Comparison of ENCODE assay signal across 28 mouse cellular contexts in genomic region chr17:84431991-84432390, GRCm38 (mm10). TPM values are rescaled to one million over a fixed set of nuclear protein-coding genes. Genes with fewer than 3 reads are reported as not detected.
A peak's percentile ranks its signal among the peaks of the same experiment; 100 is the strongest.
DNase-seq lines count a peak whose midpoint lies in the region; ATAC-seq and TF ChIP-seq lines count a peak whose summit lies in the region.
"Had no signal": no experiment of that assay in that cellular context is flagged by ENCODE, and none has a peak within 500 bp of the region (broad histone marks: within the 10 kb centered on the region; RNA-seq: fewer than 3 reads in every experiment).

No protein-coding gene starts in this region.

- TF ChIP-seq EP300 in lung, postnatal 0 days (IDR thresholded peaks at IDR 0.05), result no peak
- TF ChIP-seq EP300 in stomach, postnatal 0 days (optimal IDR thresholded peaks at IDR 0.05), result no peak

- no peak overlapping the region for H3K4me2 ChIP-seq in intestine, postnatal 0 days (replicated peaks; ENCODE audit: low read depth)
- no peak overlapping the region for H3K4me2 ChIP-seq in intestine, embryonic 16.5 days (ENCODE audit: low read depth, low read length)
- no peak overlapping the region for H3K4me2 ChIP-seq in lung, postnatal 0 days (replicated peaks; ENCODE audit: low read depth, low read length)
- no peak overlapping the region for H3K4me2 ChIP-seq in stomach, postnatal 0 days (replicated peaks; ENCODE audit: low read depth)
- H3K4me2 ChIP-seq in midbrain, embryonic 15.5 days, result no peak overlapping the region
- H3K4me2 ChIP-seq: embryonic facial prominence, embryonic 13.5 days; forebrain, embryonic 12.5 days; forebrain, embryonic 15.5 days; heart, embryonic 13.5 days; hindbrain, embryonic 12.5 days; hindbrain, embryonic 15.5 days had no signal

- H3K4me1 ChIP-seq in intestine, postnatal 0 days (replicated peaks; ENCODE audit: control insufficient read depth, insufficient read depth, low read length), result no peaks in the 10 kb centered on the region
- no peaks in the 10 kb centered on the region for H3K4me1 ChIP-seq in intestine, embryonic 16.5 days (ENCODE audit: control insufficient read depth, insufficient read depth, low read length)
- no peaks in the 10 kb centered on the region for H3K4me1 ChIP-seq in lung, postnatal 0 days (ENCODE audit: insufficient read depth, low read depth, low read length)
- H3K4me1 ChIP-seq in lung, adult 2 months (ENCODE audit: control insufficient read depth, insufficient read depth, low read length), result peaks cover 4% of the 10 kb centered on the region
- H3K4me1 ChIP-seq in stomach, postnatal 0 days (replicated peaks; ENCODE audit: control insufficient read depth, insufficient read depth), result no peaks in the 10 kb centered on the region
- no peaks in the 10 kb centered on the region for H3K4me1 ChIP-seq in midbrain, embryonic 15.5 days
- H3K4me1 ChIP-seq: embryonic facial prominence, embryonic 10.5 days; embryonic facial prominence, embryonic 13.5 days; forebrain, embryonic 12.5 days; forebrain, embryonic 15.5 days; heart, embryonic 10.5 days; heart, embryonic 13.5 days; hindbrain, embryonic 12.5 days; hindbrain, embryonic 15.5 days had no signal

- peaks cover 46% of the 10 kb centered on the region for H3K36me3 ChIP-seq in intestine, postnatal 0 days (ENCODE audit: control insufficient read depth, insufficient read depth)
- peaks cover 6% of the 10 kb centered on the region for H3K36me3 ChIP-seq in intestine, embryonic 16.5 days (ENCODE audit: control insufficient read depth, insufficient read depth, low read length)
- H3K36me3 ChIP-seq in lung, postnatal 0 days (ENCODE audit: insufficient read depth, low read length), result peaks cover 23% of the 10 kb centered on the region
- peaks cover 18% of the 10 kb centered on the region for H3K36me3 ChIP-seq in stomach, postnatal 0 days (ENCODE audit: control insufficient read depth, insufficient read depth, low read length)
- peaks cover 23% of the 10 kb centered on the region for H3K36me3 ChIP-seq in midbrain, embryonic 15.5 days (replicated peaks)

- no peak overlapping the region for H3K9ac ChIP-seq in intestine, postnatal 0 days (ENCODE audit: low read depth, low read length)
- H3K9ac ChIP-seq in intestine, embryonic 16.5 days (ENCODE audit: low read depth, low read length), result no peak overlapping the region
- H3K9ac ChIP-seq in lung, postnatal 0 days (replicated peaks; ENCODE audit: low read depth), result no peak overlapping the region
- no peak overlapping the region for H3K9ac ChIP-seq in stomach, postnatal 0 days (ENCODE audit: low read length)
- no peak overlapping the region for H3K9ac ChIP-seq in midbrain, embryonic 15.5 days
- H3K9ac ChIP-seq: embryonic facial prominence, embryonic 13.5 days; forebrain, embryonic 12.5 days; forebrain, embryonic 15.5 days; heart, embryonic 13.5 days; hindbrain, embryonic 12.5 days; hindbrain, embryonic 15.5 days had no signal

- ATAC-seq in intestine, postnatal 0 days, result peak; percentile 65; the same call in 1 of the 2 replicates
- no peak for ATAC-seq in intestine, embryonic 16.5 days
- no peak for ATAC-seq in lung, postnatal 0 days
- ATAC-seq in stomach, postnatal 0 days (ENCODE audit: low FRiP score, low TSS enrichment), result 0 out of 2 replicates have a peak, but pooled peaks have one; percentile 38
- ATAC-seq in midbrain, embryonic 15.5 days (replicated peaks), result no peak
- ATAC-seq: activated CD4-positive, CD25-positive, alpha-beta regulatory T cell, adult 4 months; forebrain, embryonic 15.5 days had no signal

- no peak overlapping the region for H3K4me3 ChIP-seq in intestine, postnatal 0 days (ENCODE audit: low read depth, low read length)
- H3K4me3 ChIP-seq in intestine, embryonic 16.5 days (ENCODE audit: low read length), result no peak overlapping the region
- H3K4me3 ChIP-seq in lung, postnatal 0 days (ENCODE audit: low read depth, low read length), result no peak overlapping the region
- no peak overlapping the region for H3K4me3 ChIP-seq in lung, adult 2 months (replicated peaks; ENCODE audit: extremely low read depth, low read depth, low read length)
- H3K4me3 ChIP-seq in stomach, postnatal 0 days (ENCODE audit: low read depth, low read length), result no peak overlapping the region
- no peak overlapping the region for H3K4me3 ChIP-seq in midbrain, embryonic 15.5 days
- H3K4me3 ChIP-seq: embryonic facial prominence, embryonic 10.5 days; embryonic facial prominence, embryonic 13.5 days; erythroblast, embryonic 14.5 days; forebrain, embryonic 12.5 days; forebrain, embryonic 15.5 days; heart, adult 2 months; heart, embryonic 10.5 days; heart, embryonic 13.5 days; hindbrain, embryonic 12.5 days; hindbrain, embryonic 15.5 days had no signal

- no peak for TF ChIP-seq POLR2A in lung, adult 2 months (IDR thresholded peaks at IDR 0.05; ENCODE audit: borderline replicate concordance, extremely low read depth, low read depth, low read length)

- H3K27me3 ChIP-seq in intestine, postnatal 0 days (replicated peaks; ENCODE audit: control insufficient read depth, insufficient read depth, low read length), result no peaks in the 10 kb centered on the region
- H3K27me3 ChIP-seq in intestine, embryonic 16.5 days (replicated peaks; ENCODE audit: control insufficient read depth, insufficient read depth, low read length), result no peaks in the 10 kb centered on the region
- no peaks in the 10 kb centered on the region for H3K27me3 ChIP-seq in lung, postnatal 0 days (replicated peaks; ENCODE audit: insufficient read depth, low read length)
- no peaks in the 10 kb centered on the region for H3K27me3 ChIP-seq in stomach, postnatal 0 days (ENCODE audit: control insufficient read depth, insufficient read depth, low read length)
- H3K27me3 ChIP-seq in midbrain, embryonic 15.5 days (replicated peaks), result no peaks in the 10 kb centered on the region
- H3K27me3 ChIP-seq: embryonic facial prominence, embryonic 13.5 days; forebrain, embryonic 12.5 days; forebrain, embryonic 15.5 days; heart, embryonic 13.5 days; hindbrain, embryonic 12.5 days; hindbrain, embryonic 15.5 days had no signal

- DNase-seq in lung, postnatal 0 days (ENCODE audit: low spot score), result peak; percentile 22
- DNase-seq in lung, adult 2 months, result no peak
- DNase-seq in stomach, postnatal 0 days (ENCODE audit: low spot score), result no peak
- no peak for DNase-seq in urinary bladder, adult 2 months (ENCODE audit: low spot score)
- DNase-seq: adrenal gland, adult 8-10 months; adrenal gland, postnatal 25 days; B cell, adult 2 months; cerebellum, adult 11-12 months; cerebellum, adult 8-10 months; cerebellum, postnatal 10 days; cerebellum, postnatal 36 days; embryo, embryonic 11 days; gastrocnemius, postnatal 25 days; heart, adult 2 months; heart, postnatal 14 days had no signal

- no peaks in the 10 kb centered on the region for H3K9me3 ChIP-seq in intestine, postnatal 0 days (ENCODE audit: control insufficient read depth)
- no peaks in the 10 kb centered on the region for H3K9me3 ChIP-seq in intestine, embryonic 16.5 days (ENCODE audit: control insufficient read depth, low read length)
- H3K9me3 ChIP-seq in lung, postnatal 0 days (ENCODE audit: low read length), result no peaks in the 10 kb centered on the region
- H3K9me3 ChIP-seq in stomach, postnatal 0 days (ENCODE audit: control insufficient read depth, low read length), result no peaks in the 10 kb centered on the region
- H3K9me3 ChIP-seq in midbrain, embryonic 15.5 days, result no peaks in the 10 kb centered on the region
- H3K9me3 ChIP-seq: embryonic facial prominence, embryonic 10.5 days; embryonic facial prominence, embryonic 13.5 days; forebrain, embryonic 12.5 days; forebrain, embryonic 15.5 days; heart, embryonic 10.5 days; heart, embryonic 13.5 days; hindbrain, embryonic 12.5 days; hindbrain, embryonic 15.5 days had no signal

- 40% methylated on average over 5 of the region's 5 CpGs for WGBS in intestine, postnatal 0 days
- WGBS in intestine, embryonic 16.5 days, result 67% methylated on average over 5 of the region's 5 CpGs
- 64% methylated on average over 5 of the region's 5 CpGs for WGBS in lung, postnatal 0 days
- WGBS in lung, adult 2 months, result 57% methylated on average over 5 of the region's 5 CpGs
- 65% methylated on average over 5 of the region's 5 CpGs for WGBS in stomach, postnatal 0 days
- WGBS in midbrain, embryonic 15.5 days, result 77% methylated on average over 5 of the region's 5 CpGs

- no peak overlapping the region for H3K27ac ChIP-seq in intestine, postnatal 0 days (ENCODE audit: low read depth, low read length)
- no peak overlapping the region for H3K27ac ChIP-seq in intestine, embryonic 16.5 days (ENCODE audit: low read length)
- H3K27ac ChIP-seq in lung, postnatal 0 days (ENCODE audit: low read length), result no peak overlapping the region
- H3K27ac ChIP-seq in stomach, postnatal 0 days (replicated peaks), result no peak overlapping the region
- no peak overlapping the region for H3K27ac ChIP-seq in midbrain, embryonic 15.5 days
- H3K27ac ChIP-seq: embryonic facial prominence, embryonic 10.5 days; embryonic facial prominence, embryonic 13.5 days; forebrain, embryonic 12.5 days; forebrain, embryonic 15.5 days; heart, adult 2 months; heart, embryonic 10.5 days; heart, embryonic 13.5 days; hindbrain, embryonic 12.5 days; hindbrain, embryonic 15.5 days had no signal

- TF ChIP-seq CTCF in intestine, postnatal 0 days (IDR thresholded peaks at IDR 0.05; ENCODE audit: low read depth), result 0 out of 2 replicates have a peak, but pooled peaks have one; percentile 21
- no peak for TF ChIP-seq CTCF in lung, postnatal 0 days (IDR thresholded peaks at IDR 0.05)
- no peak for TF ChIP-seq CTCF in lung, adult 2 months (IDR thresholded peaks at IDR 0.05; ENCODE audit: insufficient read depth, low read length)
- no peak for TF ChIP-seq CTCF in stomach, postnatal 0 days (IDR thresholded peaks at IDR 0.05; ENCODE audit: low read depth)

RNA-seq across cellular contexts. Expression of gene Thada, which starts 34.0 kb away (rescaled TPM):
- polyA plus RNA-seq in intestine, postnatal 0 days (2015; fragmentation: Nextera tagmentation; extraction: Ambion mirVana), result 1.3 and 1.5 TPM in 2 replicates
- polyA plus RNA-seq in intestine, embryonic 16.5 days (2015; fragmentation: Nextera tagmentation; extraction: Ambion mirVana), result 4.3 and 5.3 TPM in 2 replicates
- 2.3 and 2.8 TPM in 2 replicates for polyA plus RNA-seq in lung, postnatal 0 days (2015; fragmentation: Nextera tagmentation; extraction: Ambion mirVana)
- 10.9 and 12.8 TPM in 2 replicates for polyA plus RNA-seq in lung, adult 2 months (2012; rRNA removed)
- polyA plus RNA-seq in stomach, postnatal 0 days (2015; fragmentation: Nextera tagmentation; extraction: Ambion mirVana), result 1.6 and 2.0 TPM in 2 replicates
- 7.8 and 8.1 TPM in 2 replicates for polyA plus RNA-seq in midbrain, embryonic 15.5 days (2015; fragmentation: Nextera tagmentation; extraction: Ambion mirVana)
- 6.0 and 7.9 TPM in 2 replicates for polyA plus RNA-seq in urinary bladder, adult 2 months (2012; rRNA removed)

Comparison
In these comparisons a context has a peak if more than half of its experiments do, and no peak if none do; other contexts are left out.
1. ATAC-seq: peak in intestine, postnatal 0 days (single experiment) and stomach, postnatal 0 days (single experiment); none in intestine, embryonic 16.5 days (single experiment), lung, postnatal 0 days (single experiment) and midbrain, embryonic 15.5 days (single experiment).